Mouse (Mus musculus): ENCODE measurements around the gene Kcnmb4. TPM values are rescaled to one million over a fixed set of nuclear protein-coding genes. Genes with fewer than 3 reads are reported as not detected.
A peak's percentile ranks its signal among the peaks of the same experiment; 100 is the strongest.

Kcnmb4 gene
- not detected for total RNA-seq (2021)
- long read RNA-seq, experiment 1: 0 reads
- long read RNA-seq, experiment 2: 0 reads

- peak; percentile 3 for DNase-seq (ENCODE audit: low spot score)
Observed at GRCm38 (mm10) chr10:116473759-116474549, at the start of gene Kcnmb4. Kcnmb4 (minus strand) TSS chr10:116473878.

GRCm38 (mm10) chr10:116519588-116519987 lies 45.9 kb upstream of the Kcnmb4 start:
- no peak for DNase-seq (ENCODE audit: low spot score)

GRCm38 (mm10) chr10:116515590-116515989 lies 41.9 kb upstream of the Kcnmb4 start:
- no peak for DNase-seq (ENCODE audit: low spot score)

GRCm38 (mm10) chr10:116515158-116515557 lies 41.5 kb upstream of the Kcnmb4 start:
- DNase-seq (ENCODE audit: low spot score): no peak

GRCm38 (mm10) chr10:116513254-116513635 lies 39.6 kb upstream of the Kcnmb4 start:
- DNase-seq (ENCODE audit: low spot score): no peak

- DNase-seq (ENCODE audit: low spot score): no peak
Observed at GRCm38 (mm10) chr10:116512521-116513253, 39.0 kb upstream of the Kcnmb4 start.

GRCm38 (mm10) chr10:116505303-116506014 lies 31.8 kb upstream of the Kcnmb4 start:
- no peak for DNase-seq (ENCODE audit: low spot score)

GRCm38 (mm10) chr10:116492768-116493167 lies 19.1 kb upstream of the Kcnmb4 start:
- no peak for DNase-seq (ENCODE audit: low spot score)

- no peak for DNase-seq (ENCODE audit: low spot score)
Observed at GRCm38 (mm10) chr10:116486895-116487747, 13.4 kb upstream of the Kcnmb4 start.

GRCm38 (mm10) chr10:116481917-116482316 lies 8.2 kb upstream of the Kcnmb4 start:
- no peak for DNase-seq (ENCODE audit: low spot score)

GRCm38 (mm10) chr10:116480988-116481387 lies 7.3 kb upstream of the Kcnmb4 start:
- DNase-seq (ENCODE audit: low spot score): no peak

- DNase-seq (ENCODE audit: low spot score): no peak
Observed at GRCm38 (mm10) chr10:116476559-116476958, 2.9 kb upstream of the Kcnmb4 start.

GRCm38 (mm10) chr10:116475725-116476124 lies 2.0 kb upstream of the Kcnmb4 start:
- no peak for DNase-seq (ENCODE audit: low spot score)

GRCm38 (mm10) chr10:116473071-116473758 lies 463 bp downstream of the Kcnmb4 start:
- DNase-seq (ENCODE audit: low spot score): no peak

- DNase-seq (ENCODE audit: low spot score): no peak
Observed at GRCm38 (mm10) chr10:116472579-116472978, 1.1 kb downstream of the Kcnmb4 start.

GRCm38 (mm10) chr10:116470306-116470925 lies 3.3 kb downstream of the Kcnmb4 start:
- no peak for DNase-seq (ENCODE audit: low spot score)

- no peak for DNase-seq (ENCODE audit: low spot score)
Observed at GRCm38 (mm10) chr10:116468094-116468493, 5.6 kb downstream of the Kcnmb4 start.

GRCm38 (mm10) chr10:116463753-116464345 lies 9.8 kb downstream of the Kcnmb4 start:
- no peak for DNase-seq (ENCODE audit: low spot score)

GRCm38 (mm10) chr10:116461443-116461842 lies 12.2 kb downstream of the Kcnmb4 start:
- no peak for DNase-seq (ENCODE audit: low spot score)

- DNase-seq (ENCODE audit: low spot score): no peak
Observed at GRCm38 (mm10) chr10:116458786-116459185, 14.9 kb downstream of the Kcnmb4 start.
